Mouse (Mus musculus): Measurements from ENCODE around the gene Gm14137. TPM values are rescaled to one million over a fixed set of nuclear protein-coding genes. Genes with fewer than 3 reads are reported as not detected.

Gm14137 gene
- polyA plus RNA-seq, 1 experiment from 2014 or later = 0.27 TPM

GRCm38 (mm10) chr2:119190969-119191368 is 16.7 kb downstream of the Gm14137 start:
- 73% methylated on average over 5 of the region's 5 CpGs for WGBS
- no peak for ATAC-seq (ENCODE audit: insufficient number of reproducible peaks, insufficient read depth, low FRiP score, low read depth)
- Histone ChIP-seq H3K27ac (replicated peaks in 1 of 2; ENCODE audit: control insufficient read depth in 1 of 2, insufficient read depth in 1 of 2, low read depth in 2 of 2, low read length in 2 of 2) (no peak overlapping the region), H3K27me3 (ENCODE audit: control insufficient read depth, insufficient read depth, low read length) (no peaks in the 10 kb centered on the region), H3K36me3 (ENCODE audit: control insufficient read depth, insufficient read depth, low read length) (no peaks in the 10 kb centered on the region), H3K9me3 (ENCODE audit: control insufficient read depth, low read length) (no peaks in the 10 kb centered on the region), H3K4me3 (ENCODE audit: control insufficient read depth in 1 of 2, insufficient read depth in 1 of 2, low read depth in 1 of 2, low read length in 2 of 2) (no peak overlapping the region), H3K4me2 (ENCODE audit: low read length) (no peak overlapping the region), H3K4me1 (ENCODE audit: control insufficient read depth in 2 of 2, insufficient read depth in 2 of 2, low read length in 2 of 2) (peaks cover 4 to 8% of the 10 kb centered on the region in 2 experiments), H3K9ac (ENCODE audit: low read length) (no peak overlapping the region)

GRCm38 (mm10) chr2:119194140-119194539 is 19.8 kb downstream of the Gm14137 start:
- WGBS = 72% methylated on average over 5 of the region's 5 CpGs
- Histone ChIP-seq H3K36me3 (ENCODE audit: control insufficient read depth, insufficient read depth, low read length) (no peaks in the 10 kb centered on the region), H3K4me2 (ENCODE audit: low read length) (no peak overlapping the region), H3K4me1 (ENCODE audit: control insufficient read depth in 2 of 2, insufficient read depth in 2 of 2, low read length in 2 of 2) (peaks cover 2 to 6% of the 10 kb centered on the region in 2 experiments), H3K27ac (replicated peaks in 1 of 2; ENCODE audit: control insufficient read depth in 1 of 2, insufficient read depth in 1 of 2, low read depth in 2 of 2, low read length in 2 of 2) (0 out of 4 replicates have a peak overlapping the region, but pooled peaks of 1 of the 2 experiments have one; percentile 16), H3K9me3 (ENCODE audit: control insufficient read depth, low read length) (no peaks in the 10 kb centered on the region), H3K27me3 (ENCODE audit: control insufficient read depth, insufficient read depth, low read length) (no peaks in the 10 kb centered on the region), H3K4me3 (ENCODE audit: control insufficient read depth in 1 of 2, insufficient read depth in 1 of 2, low read depth in 1 of 2, low read length in 2 of 2) (no peak overlapping the region), H3K9ac (ENCODE audit: low read length) (no peak overlapping the region)
- no peak for ATAC-seq (ENCODE audit: insufficient number of reproducible peaks, insufficient read depth, low FRiP score, low read depth)

GRCm38 (mm10) chr2:119196316-119197108 is 22.2 kb downstream of the Gm14137 start:
- Histone ChIP-seq H3K4me2 (ENCODE audit: low read length) (no peak overlapping the region), H3K27me3 (ENCODE audit: control insufficient read depth, insufficient read depth, low read length) (no peaks in the 10 kb centered on the region), H3K9me3 (ENCODE audit: control insufficient read depth, low read length) (no peaks in the 10 kb centered on the region), H3K36me3 (ENCODE audit: control insufficient read depth, insufficient read depth, low read length) (no peaks in the 10 kb centered on the region), H3K4me3 (ENCODE audit: control insufficient read depth in 1 of 2, insufficient read depth in 1 of 2, low read depth in 1 of 2, low read length in 2 of 2) (no peak overlapping the region), H3K9ac (ENCODE audit: low read length) (no peak overlapping the region), H3K27ac (replicated peaks in 1 of 2; ENCODE audit: control insufficient read depth in 1 of 2, insufficient read depth in 1 of 2, low read depth in 2 of 2, low read length in 2 of 2) (no peak overlapping the region), H3K4me1 (ENCODE audit: control insufficient read depth in 2 of 2, insufficient read depth in 2 of 2, low read length in 2 of 2) (peaks cover 0 to 5% of the 10 kb centered on the region in 2 experiments; a peak in 1 of 4 replicates)
- 50% methylated on average over 4 of the region's 4 CpGs for WGBS
- no peak for ATAC-seq (ENCODE audit: insufficient number of reproducible peaks, insufficient read depth, low FRiP score, low read depth)

GRCm38 (mm10) chr2:119197493-119197892 is 23.2 kb downstream of the Gm14137 start:
- H3K36me3 ChIP-seq (ENCODE audit: control insufficient read depth, insufficient read depth, low read length) = no peaks in the 10 kb centered on the region
- no peak overlapping the region for H3K4me3 ChIP-seq (ENCODE audit: control insufficient read depth in 1 of 2, insufficient read depth in 1 of 2, low read depth in 1 of 2, low read length in 2 of 2)
- no peak overlapping the region for H3K9ac ChIP-seq (ENCODE audit: low read length)
- ATAC-seq (ENCODE audit: insufficient number of reproducible peaks, insufficient read depth, low FRiP score, low read depth) = no peak
- H3K4me2 ChIP-seq (ENCODE audit: low read length) = no peak overlapping the region
- no peak overlapping the region for H3K27ac ChIP-seq (replicated peaks in 1 of 2; ENCODE audit: control insufficient read depth in 1 of 2, insufficient read depth in 1 of 2, low read depth in 2 of 2, low read length in 2 of 2)
- no peaks in the 10 kb centered on the region for H3K9me3 ChIP-seq (ENCODE audit: control insufficient read depth, low read length)
- H3K27me3 ChIP-seq (ENCODE audit: control insufficient read depth, insufficient read depth, low read length) = no peaks in the 10 kb centered on the region
- WGBS = 90% methylated on average over 1 of the region's 1 CpGs
- peaks cover 0 to 5% of the 10 kb centered on the region in 2 experiments; a peak in 1 of 4 replicates for H3K4me1 ChIP-seq (ENCODE audit: control insufficient read depth in 2 of 2, insufficient read depth in 2 of 2, low read length in 2 of 2)

GRCm38 (mm10) chr2:119198049-119198448 is 23.7 kb downstream of the Gm14137 start:
- Histone ChIP-seq H3K27ac (replicated peaks in 1 of 2; ENCODE audit: control insufficient read depth in 1 of 2, insufficient read depth in 1 of 2, low read depth in 2 of 2, low read length in 2 of 2) (no peak overlapping the region), H3K9ac (ENCODE audit: low read length) (no peak overlapping the region)
- no peak for ATAC-seq (ENCODE audit: insufficient number of reproducible peaks, insufficient read depth, low FRiP score, low read depth)

GRCm38 (mm10) chr2:119198934-119199333 is 24.6 kb downstream of the Gm14137 start:
- no peak for ATAC-seq (ENCODE audit: insufficient number of reproducible peaks, insufficient read depth, low FRiP score, low read depth)
- WGBS = 75% methylated on average over 3 of the region's 3 CpGs
- no peak overlapping the region for H3K4me3 ChIP-seq (ENCODE audit: control insufficient read depth in 1 of 2, insufficient read depth in 1 of 2, low read depth in 1 of 2, low read length in 2 of 2)
- H3K9me3 ChIP-seq (ENCODE audit: control insufficient read depth, low read length) = no peaks in the 10 kb centered on the region
- peaks cover 5 to 8% of the 10 kb centered on the region in 2 experiments; a peak in 2 of 4 replicates for H3K4me1 ChIP-seq (ENCODE audit: control insufficient read depth in 2 of 2, insufficient read depth in 2 of 2, low read length in 2 of 2)
- no peaks in the 10 kb centered on the region for H3K27me3 ChIP-seq (ENCODE audit: control insufficient read depth, insufficient read depth, low read length)
- H3K36me3 ChIP-seq (ENCODE audit: control insufficient read depth, insufficient read depth, low read length) = no peaks in the 10 kb centered on the region
- no peak overlapping the region for H3K4me2 ChIP-seq (ENCODE audit: low read length)
- H3K9ac ChIP-seq (ENCODE audit: low read length) = no peak overlapping the region
- H3K27ac ChIP-seq (replicated peaks in 1 of 2; ENCODE audit: control insufficient read depth in 1 of 2, insufficient read depth in 1 of 2, low read depth in 2 of 2, low read length in 2 of 2) = no peak overlapping the region

More at GRCm38 (mm10) chr2:119198049-119198448, 23.7 kb downstream of the Gm14137 start:
- Histone ChIP-seq H3K9me3 (ENCODE audit: control insufficient read depth, low read length) (no peaks in the 10 kb centered on the region), H3K4me2 (ENCODE audit: low read length) (no peak overlapping the region), H3K4me3 (ENCODE audit: control insufficient read depth in 1 of 2, insufficient read depth in 1 of 2, low read depth in 1 of 2, low read length in 2 of 2) (no peak overlapping the region), H3K4me1 (ENCODE audit: control insufficient read depth in 2 of 2, insufficient read depth in 2 of 2, low read length in 2 of 2) (peaks cover 5 to 6% of the 10 kb centered on the region in 2 experiments; a peak in 1 of 4 replicates), H3K36me3 (ENCODE audit: control insufficient read depth, insufficient read depth, low read length) (no peaks in the 10 kb centered on the region), H3K27me3 (ENCODE audit: control insufficient read depth, insufficient read depth, low read length) (no peaks in the 10 kb centered on the region)
- WGBS = 35% methylated on average over 1 of the region's 1 CpGs

GRCm38 (mm10) chr2:119202914-119203453 is 28.7 kb downstream of the Gm14137 start:
- no peak for ATAC-seq (ENCODE audit: insufficient number of reproducible peaks, insufficient read depth, low FRiP score, low read depth)
- WGBS = 52% methylated on average over 5 of the region's 5 CpGs
- H3K36me3 ChIP-seq (ENCODE audit: control insufficient read depth, insufficient read depth, low read length) = no peaks in the 10 kb centered on the region
- no peak overlapping the region for H3K4me2 ChIP-seq (ENCODE audit: low read length)
- peaks cover 5 to 8% of the 10 kb centered on the region in 2 experiments; a peak in 2 of 4 replicates for H3K4me1 ChIP-seq (ENCODE audit: control insufficient read depth in 2 of 2, insufficient read depth in 2 of 2, low read length in 2 of 2)
- H3K27me3 ChIP-seq (ENCODE audit: control insufficient read depth, insufficient read depth, low read length) = no peaks in the 10 kb centered on the region
- no peaks in the 10 kb centered on the region for H3K9me3 ChIP-seq (ENCODE audit: control insufficient read depth, low read length)
- no peak overlapping the region for H3K4me3 ChIP-seq (ENCODE audit: control insufficient read depth in 1 of 2, insufficient read depth in 1 of 2, low read depth in 1 of 2, low read length in 2 of 2)
- H3K9ac ChIP-seq (ENCODE audit: low read length) = no peak overlapping the region
- H3K27ac ChIP-seq (replicated peaks in 1 of 2; ENCODE audit: control insufficient read depth in 1 of 2, insufficient read depth in 1 of 2, low read depth in 2 of 2, low read length in 2 of 2) = no peak overlapping the region

All from heart, embryonic 14.5 days (tissue).